Mouse (Mus musculus): ENCODE results near the gene Cabp2. TPM values are rescaled to one million over a fixed set of nuclear protein-coding genes. Genes with fewer than 3 reads are reported as not detected.
A peak's percentile ranks its signal among the peaks of the same experiment; 100 is the strongest.
"Not testable (repeated sequence)": the region's sequence is repeated elsewhere in the genome, so short reads cannot be mapped to it uniquely, and the experiment has no call there.

Cabp2 gene
- polyA plus RNA-seq, 1 experiment from 2014 or later, result 0.43 TPM

- peaks cover 90% of the 10 kb centered on the region for H3K4me1 ChIP-seq (replicated peaks)
- ATAC-seq (ENCODE audit: low read depth), result no peak
- no peaks in the 10 kb centered on the region for H3K27me3 ChIP-seq
- no peak for DNase-seq
- H3K27ac ChIP-seq, result peak overlapping the region; percentile 86
- H3K36me3 ChIP-seq, result peaks cover 37% of the 10 kb centered on the region
- no peaks in the 10 kb centered on the region for H3K9me3 ChIP-seq (replicated peaks)
- 53% methylated on average over 7 of the region's 7 CpGs for WGBS (ENCODE audit: insufficient replicate concordance)
- H3K9ac ChIP-seq, result peak overlapping the region; percentile 92
- peak overlapping the region; percentile 82 for H3K4me3 ChIP-seq (replicated peaks)
- peak overlapping the region; percentile 75 for H3K4me2 ChIP-seq
These were observed 45.5 kb downstream of the Cabp2 start for GRCm38 (mm10) chr19:4126759-4127495.

DNA sequence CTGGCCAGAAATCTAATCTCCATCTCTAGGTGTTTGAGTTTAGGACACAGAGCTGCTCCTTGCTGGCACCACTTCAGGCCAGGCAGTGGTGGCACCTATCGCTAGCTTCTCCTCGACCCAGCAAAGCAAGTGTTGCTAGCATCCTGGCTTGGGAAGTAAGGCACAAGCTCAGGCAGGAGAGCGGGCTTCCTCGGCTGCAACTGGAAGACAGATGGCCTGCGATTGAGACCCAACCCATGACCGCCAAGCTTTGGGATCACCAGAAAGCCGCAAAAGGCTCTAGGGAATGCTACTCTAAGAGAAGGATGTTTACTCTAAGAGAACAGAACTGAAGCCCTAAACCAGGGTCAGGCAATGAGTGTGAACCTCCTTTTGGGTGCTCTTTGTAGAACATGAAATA lies 48.1 kb downstream of the Cabp2 start:
- WGBS (ENCODE audit: insufficient replicate concordance), result 91% methylated on average over 7 of the region's 7 CpGs
- no peak for ATAC-seq (ENCODE audit: low read depth)
- H3K4me3 ChIP-seq (replicated peaks), result no peak overlapping the region
- peaks cover 53% of the 10 kb centered on the region for H3K36me3 ChIP-seq
- no peak for DNase-seq
- H3K9ac ChIP-seq, result peak overlapping the region; percentile 77
- no peaks in the 10 kb centered on the region for H3K27me3 ChIP-seq
- H3K4me2 ChIP-seq, result peak overlapping the region; percentile 68
- H3K9me3 ChIP-seq (replicated peaks), result no peaks in the 10 kb centered on the region
- H3K27ac ChIP-seq, result peak overlapping the region; percentile 91
- H3K4me1 ChIP-seq (replicated peaks), result peaks cover 78% of the 10 kb centered on the region

DNA sequence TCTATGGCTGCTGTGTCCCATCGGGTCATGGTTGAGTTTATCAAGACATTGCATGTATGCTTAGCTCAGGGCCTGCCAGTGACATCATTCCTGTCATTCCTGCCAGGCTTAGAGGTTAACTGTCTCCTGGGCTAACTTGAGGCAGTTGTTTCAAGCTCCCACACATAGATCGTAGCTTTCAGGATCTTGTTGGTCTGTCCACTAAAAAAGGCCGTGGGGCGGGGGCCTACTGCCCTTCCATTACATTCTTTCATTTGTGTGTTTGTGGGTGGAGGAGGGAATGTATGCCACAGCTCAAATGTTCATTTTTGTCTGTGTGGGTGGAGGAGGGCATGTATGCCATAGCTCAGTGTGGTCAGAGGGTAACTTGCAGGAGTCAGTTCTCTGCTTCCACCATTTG lies 48.7 kb downstream of the Cabp2 start:
- 63% methylated on average over 4 of the region's 4 CpGs for WGBS (ENCODE audit: insufficient replicate concordance)
- peaks cover 53% of the 10 kb centered on the region for H3K36me3 ChIP-seq
- ATAC-seq (ENCODE audit: low read depth), result no peak
- H3K4me1 ChIP-seq (replicated peaks), result peaks cover 72% of the 10 kb centered on the region
- H3K27ac ChIP-seq, result peak overlapping the region; percentile 91
- H3K9ac ChIP-seq, result peak overlapping the region; percentile 77
- DNase-seq, result no peak
- H3K4me3 ChIP-seq (replicated peaks), result peak overlapping the region; percentile 68
- H3K4me2 ChIP-seq, result peak overlapping the region; percentile 68
- H3K27me3 ChIP-seq, result no peaks in the 10 kb centered on the region
- H3K9me3 ChIP-seq (replicated peaks), result no peaks in the 10 kb centered on the region

- Histone ChIP-seq H3K4me1 (replicated peaks) (peaks cover 74% of the 10 kb centered on the region), H3K4me2 (peak overlapping the region; percentile 68), H3K27me3 (no peaks in the 10 kb centered on the region), H3K36me3 (peaks cover 53% of the 10 kb centered on the region), H3K9ac (peak overlapping the region; percentile 77), H3K9me3 (replicated peaks) (no peaks in the 10 kb centered on the region), H3K27ac (peak overlapping the region; percentile 91), H3K4me3 (replicated peaks) (peak overlapping the region; percentile 68)
- 26% methylated on average over 5 of the region's 5 CpGs for WGBS (ENCODE audit: insufficient replicate concordance)
- ATAC-seq (ENCODE audit: low read depth), result peak; percentile 86
- DNase-seq, result no peak
These were observed 49.7 kb downstream of the Cabp2 start for GRCm38 (mm10) chr19:4131075-4131474.

- WGBS (ENCODE audit: insufficient replicate concordance), result 81% methylated on average over 2 of the region's 2 CpGs
- no peak for DNase-seq
- Histone ChIP-seq H3K27ac (peak overlapping the region; percentile 91), H3K36me3 (peaks cover 53% of the 10 kb centered on the region), H3K9me3 (replicated peaks) (no peaks in the 10 kb centered on the region), H3K4me2 (peak overlapping the region; percentile 68), H3K4me3 (replicated peaks) (no peak overlapping the region), H3K27me3 (no peaks in the 10 kb centered on the region), H3K9ac (peak overlapping the region; percentile 77), H3K4me1 (replicated peaks) (peaks cover 71% of the 10 kb centered on the region)
- ATAC-seq (ENCODE audit: low read depth), result peak; percentile 49
These were observed 50.4 kb downstream of the Cabp2 start for GRCm38 (mm10) chr19:4131768-4132167.

DNA sequence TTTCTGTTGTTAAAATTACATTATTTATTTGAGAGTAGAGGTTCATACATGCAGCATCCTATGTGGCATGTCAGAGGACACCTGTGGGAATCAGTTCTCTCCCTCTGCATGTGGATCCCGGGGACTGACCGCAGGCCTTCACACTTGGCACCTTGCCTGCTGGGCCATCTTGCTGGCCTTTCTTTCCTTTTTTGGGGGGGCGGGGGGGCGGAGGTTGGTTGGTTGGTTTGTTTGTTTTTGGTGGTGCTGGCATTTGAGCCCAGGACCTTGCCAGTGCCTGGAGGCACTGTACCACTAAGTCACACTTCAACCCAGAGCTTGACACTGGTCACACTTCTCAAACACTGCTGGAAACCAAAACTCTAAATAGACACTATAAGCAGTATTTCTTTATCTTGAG lies 53.0 kb downstream of the Cabp2 start:
- no peak for ATAC-seq (ENCODE audit: low read depth)
- peaks cover 7% of the 10 kb centered on the region; the same call in 1 of the 2 replicates for H3K27me3 ChIP-seq
- H3K4me2 ChIP-seq, result no peak overlapping the region
- no peaks in the 10 kb centered on the region for H3K9me3 ChIP-seq (replicated peaks)
- 92% methylated on average over 4 of the region's 4 CpGs for WGBS (ENCODE audit: insufficient replicate concordance)
- peaks cover 32% of the 10 kb centered on the region for H3K36me3 ChIP-seq
- H3K4me1 ChIP-seq (replicated peaks), result peaks cover 58% of the 10 kb centered on the region
- H3K27ac ChIP-seq, result 0 out of 2 replicates have a peak overlapping the region, but pooled peaks have one; percentile 67
- no peak for DNase-seq
- no peak overlapping the region for H3K9ac ChIP-seq
- H3K4me3 ChIP-seq (replicated peaks), result no peak overlapping the region

DNA sequence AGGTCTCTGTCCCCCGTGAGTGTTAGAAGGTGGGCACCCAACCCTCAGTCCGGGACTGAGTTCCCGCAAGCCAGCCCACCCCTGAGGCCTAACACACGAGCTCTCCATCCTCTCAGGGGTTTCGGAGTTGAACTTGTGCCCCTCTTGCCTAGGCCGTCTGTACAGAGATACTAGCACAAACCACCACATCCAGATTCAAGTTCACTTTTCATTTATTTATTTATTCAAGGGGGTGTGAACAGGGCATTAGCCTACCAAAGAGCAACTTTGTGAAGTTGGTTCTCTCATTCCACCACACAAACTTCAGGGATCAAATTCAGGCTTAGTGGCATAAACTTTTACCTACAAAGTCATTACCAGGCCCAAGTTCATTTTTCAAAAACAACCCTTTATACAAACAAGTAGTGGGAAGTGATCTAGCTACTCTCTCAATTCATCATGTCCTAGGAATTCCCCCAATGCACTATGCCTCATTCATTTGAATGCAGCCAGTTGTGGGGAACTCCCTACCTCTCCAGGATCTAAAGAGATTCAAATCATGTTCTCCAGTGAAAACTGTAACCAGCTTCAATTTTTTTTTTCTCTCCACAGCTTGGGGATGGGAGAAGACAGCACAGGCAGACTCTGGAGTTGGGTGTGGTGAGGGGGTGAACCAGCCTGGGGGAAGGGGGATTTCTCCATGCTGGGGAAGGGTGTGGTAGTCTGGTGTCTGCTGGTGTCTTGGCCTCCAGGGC lies 54.0 kb downstream of the Cabp2 start:
- 79% methylated on average over 6 of the region's 6 CpGs for WGBS (ENCODE audit: insufficient replicate concordance)
- H3K4me2 ChIP-seq, result peak overlapping the region; percentile 43
- peak overlapping the region; percentile 67 for H3K27ac ChIP-seq
- DNase-seq; ATAC-seq (ENCODE audit: low read depth); H3K9me3 ChIP-seq (replicated peaks); H3K4me3 ChIP-seq (replicated peaks); H3K9ac ChIP-seq: not testable (repeated sequence)
- peaks cover 11% of the 10 kb centered on the region; the same call in 1 of the 2 replicates for H3K27me3 ChIP-seq
- peaks cover 26% of the 10 kb centered on the region for H3K36me3 ChIP-seq
- peaks cover 49% of the 10 kb centered on the region for H3K4me1 ChIP-seq (replicated peaks)

- Histone ChIP-seq H3K4me2 (peak overlapping the region; percentile 43), H3K27ac (peak overlapping the region; percentile 34; the same call in 1 of the 2 replicates), H3K27me3 (peaks cover 11% of the 10 kb centered on the region; the same call in 1 of the 2 replicates), H3K4me3 (replicated peaks) (peak overlapping the region; percentile 33; the same call in 1 of the 2 replicates), H3K4me1 (replicated peaks) (peaks cover 43% of the 10 kb centered on the region), H3K36me3 (peaks cover 26% of the 10 kb centered on the region)
- not testable (repeated sequence) for H3K9me3 ChIP-seq (replicated peaks); H3K9ac ChIP-seq; DNase-seq
- peak; percentile 57 for ATAC-seq (ENCODE audit: low read depth)
- 18% methylated on average over 8 of the region's 8 CpGs for WGBS (ENCODE audit: insufficient replicate concordance)
These were observed 54.6 kb downstream of the Cabp2 start for GRCm38 (mm10) chr19:4135963-4136345.

DNA sequence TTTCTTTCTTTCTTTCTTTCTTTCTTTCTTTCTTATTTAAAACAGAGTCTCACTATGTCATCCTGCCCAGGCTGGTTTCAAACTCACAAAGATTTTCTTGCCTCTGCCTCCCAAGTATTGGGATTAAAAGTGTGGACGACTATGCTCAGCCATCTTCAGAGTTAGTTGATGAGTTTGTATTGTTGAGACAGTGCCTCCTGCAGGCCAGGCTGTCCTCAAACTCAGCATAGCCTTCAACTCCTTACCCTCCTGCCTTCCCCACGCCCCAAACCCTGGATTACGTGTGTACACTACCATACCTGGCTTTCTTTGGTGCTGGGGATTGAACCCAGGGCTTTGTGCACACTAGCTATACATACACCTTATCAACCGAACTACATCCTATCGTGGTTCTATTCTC lies 55.1 kb downstream of the Cabp2 start:
- ATAC-seq (ENCODE audit: low read depth), result peak; percentile 50
- 0 out of 2 replicates have a peak overlapping the region, but pooled peaks have one; percentile 23 for H3K9ac ChIP-seq
- no peak for DNase-seq
- H3K4me3 ChIP-seq (replicated peaks), result no peak overlapping the region
- peaks cover 38% of the 10 kb centered on the region for H3K4me1 ChIP-seq (replicated peaks)
- H3K27ac ChIP-seq, result no peak overlapping the region
- H3K36me3 ChIP-seq, result peaks cover 20% of the 10 kb centered on the region
- H3K9me3 ChIP-seq (replicated peaks), result no peaks in the 10 kb centered on the region
- H3K4me2 ChIP-seq, result peak overlapping the region; percentile 43; the same call in 1 of the 2 replicates
- peaks cover 11% of the 10 kb centered on the region; the same call in 1 of the 2 replicates for H3K27me3 ChIP-seq
- WGBS (ENCODE audit: insufficient replicate concordance), result 73% methylated on average over 5 of the region's 5 CpGs
